Mouse (Mus musculus): ENCODE measurements around the gene Parn. TPM values are rescaled to one million over a fixed set of nuclear protein-coding genes. Genes with fewer than 3 reads are reported as not detected.
A peak's percentile ranks its signal among the peaks of the same experiment; 100 is the strongest.

The Parn gene
- polyA plus RNA-seq (2016; fragmentation: Nextera tagmentation; extraction: Ambion mirVana): 39.1 and 40.9 TPM in 2 replicates

DNA sequence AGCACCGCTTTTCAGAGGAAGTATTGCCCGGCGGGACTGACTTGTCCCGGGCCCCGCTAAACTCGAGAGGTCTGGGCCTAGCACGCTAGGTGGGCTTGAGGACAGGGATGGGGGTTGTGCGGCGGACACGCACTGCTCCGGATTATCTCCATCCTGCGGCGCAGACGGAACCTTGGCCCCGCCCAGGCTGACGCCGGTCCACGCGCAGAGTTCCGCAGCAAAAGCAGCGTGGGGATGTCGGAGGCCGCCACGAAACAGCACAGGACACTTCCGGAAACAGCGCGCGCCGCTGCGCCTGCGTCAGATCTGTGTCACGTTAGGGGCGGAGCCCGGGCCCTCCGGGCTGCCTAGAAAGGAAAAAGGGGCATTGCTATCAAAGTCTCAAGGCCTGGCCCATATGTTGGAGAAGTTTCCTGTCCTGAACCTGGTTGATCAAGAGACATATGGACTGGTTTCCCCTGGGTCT, at the start of gene Parn:
Gene Parn (minus strand): TSS at position 293 of the 466 bp plus-strand sequence.
- Histone ChIP-seq H3K4me1 (peaks cover 10% of the 10 kb centered on the region), H3K27me3 (no peaks in the 10 kb centered on the region), H3K9me3 (no peaks in the 10 kb centered on the region), H3K27ac (peak within 1 kb of the TSS; percentile 47), H3K4me3 (peak within 1 kb of the TSS; percentile 54), H3K36me3 (peaks cover 12% of the 10 kb centered on the region), H3K9ac (peak within 1 kb of the TSS; percentile 59), H3K4me2 (replicated peaks) (peak within 1 kb of the TSS; percentile 73)
- 1% methylated on average over 35 of the region's 35 CpGs for WGBS
- ATAC-seq (ENCODE audit: insufficient number of reproducible peaks, insufficient read depth, low FRiP score, low TSS enrichment): peak; percentile 86

DNA sequence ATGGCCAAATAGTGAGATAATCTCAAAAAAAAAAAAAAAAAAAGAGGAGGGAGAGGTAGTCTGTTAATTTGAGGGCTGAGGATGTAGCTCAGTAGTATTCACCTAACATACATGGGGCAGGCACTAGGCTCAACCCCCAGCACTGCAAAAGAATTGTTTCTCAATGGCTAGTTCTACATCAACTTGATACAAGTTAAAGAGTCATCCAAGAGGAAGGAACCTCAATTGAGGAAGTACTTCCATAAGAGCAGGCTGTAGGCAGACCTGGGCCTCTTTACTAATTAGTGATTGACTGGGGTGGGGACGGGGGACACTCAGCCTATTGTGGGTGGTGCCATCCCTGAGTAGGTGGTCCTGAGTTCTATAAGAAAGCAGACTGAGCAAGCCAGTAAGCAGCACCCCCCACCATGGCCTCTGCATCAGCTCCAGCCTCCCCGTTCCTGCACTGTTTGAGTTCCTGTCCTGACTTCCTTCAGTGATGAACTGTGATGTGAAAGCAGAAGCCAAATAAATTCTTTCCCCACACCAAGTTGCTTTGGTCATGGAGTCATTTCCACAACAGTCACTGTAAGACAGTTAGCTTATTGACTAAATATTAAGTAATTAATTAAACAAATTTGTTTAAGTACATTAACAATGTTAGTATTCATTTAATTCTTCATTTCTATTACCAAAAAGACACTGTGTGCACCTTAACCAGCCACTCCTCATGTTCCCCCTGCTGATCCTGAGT, 49.0 kb upstream of the Parn start:
- Histone ChIP-seq H3K4me2 (replicated peaks) (no peak overlapping the region), H3K4me1 (no peaks in the 10 kb centered on the region), H3K27ac (no peak overlapping the region), H3K4me3 (no peak overlapping the region), H3K27me3 (no peaks in the 10 kb centered on the region), H3K9me3 (no peaks in the 10 kb centered on the region), H3K9ac (no peak overlapping the region), H3K36me3 (no peaks in the 10 kb centered on the region)
- ATAC-seq (ENCODE audit: insufficient number of reproducible peaks, insufficient read depth, low FRiP score, low TSS enrichment): no peak
- 84% methylated on average over 2 of the region's 2 CpGs for WGBS

DNA sequence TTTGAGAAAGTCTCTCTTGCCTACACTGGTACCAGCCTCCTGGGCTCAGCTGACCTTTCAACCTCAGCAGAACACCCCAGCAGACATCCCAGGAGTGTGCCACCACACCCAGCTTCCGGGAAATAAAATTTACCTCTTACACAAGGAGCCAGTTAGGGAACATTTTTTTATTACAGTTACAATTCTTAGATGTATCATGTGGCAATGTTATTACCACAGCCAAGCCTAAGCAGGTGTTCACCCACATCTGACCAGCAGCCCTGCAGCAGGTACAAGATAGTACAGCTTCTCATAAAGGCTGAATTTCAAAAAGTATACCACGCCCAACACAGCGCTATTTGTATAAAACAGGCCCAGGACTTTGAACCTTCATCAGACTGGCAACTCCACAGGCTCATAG, 46.9 kb upstream of the Parn start:
- Histone ChIP-seq H3K36me3 (no peaks in the 10 kb centered on the region), H3K4me2 (replicated peaks) (no peak overlapping the region), H3K4me3 (no peak overlapping the region), H3K9me3 (no peaks in the 10 kb centered on the region), H3K4me1 (no peaks in the 10 kb centered on the region), H3K27ac (no peak overlapping the region), H3K9ac (no peak overlapping the region), H3K27me3 (no peaks in the 10 kb centered on the region)
- no peak for ATAC-seq (ENCODE audit: insufficient number of reproducible peaks, insufficient read depth, low FRiP score, low TSS enrichment)
- 90% methylated on average over 3 of the region's 3 CpGs for WGBS

DNA sequence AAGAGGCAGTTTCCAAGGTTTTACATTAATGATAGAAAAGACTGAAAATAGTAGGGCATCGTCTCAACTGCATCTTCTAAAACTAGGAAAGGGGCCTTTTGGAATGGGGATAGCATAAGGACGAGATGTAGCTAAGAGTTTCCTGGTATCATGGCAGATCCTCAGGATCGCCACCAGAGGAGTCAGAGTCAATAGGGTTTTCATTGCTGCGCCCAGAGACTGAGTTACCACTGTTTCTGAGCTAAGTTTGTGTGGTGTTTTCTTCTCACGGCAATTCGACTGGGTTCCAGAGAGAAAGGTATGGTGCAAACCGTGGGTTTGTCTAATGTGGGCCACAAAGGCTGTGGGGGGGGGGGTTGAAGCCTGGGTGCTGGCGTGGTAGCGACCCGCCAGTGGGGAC, 36.7 kb upstream of the Parn start:
- Histone ChIP-seq H3K9ac (no peak overlapping the region), H3K4me2 (replicated peaks) (no peak overlapping the region), H3K36me3 (peaks cover 32% of the 10 kb centered on the region), H3K27me3 (no peaks in the 10 kb centered on the region), H3K27ac (no peak overlapping the region), H3K4me3 (no peak overlapping the region), H3K4me1 (no peaks in the 10 kb centered on the region), H3K9me3 (no peaks in the 10 kb centered on the region)
- ATAC-seq (ENCODE audit: insufficient number of reproducible peaks, insufficient read depth, low FRiP score, low TSS enrichment): no peak
- WGBS: 91% methylated on average over 9 of the region's 10 CpGs

DNA sequence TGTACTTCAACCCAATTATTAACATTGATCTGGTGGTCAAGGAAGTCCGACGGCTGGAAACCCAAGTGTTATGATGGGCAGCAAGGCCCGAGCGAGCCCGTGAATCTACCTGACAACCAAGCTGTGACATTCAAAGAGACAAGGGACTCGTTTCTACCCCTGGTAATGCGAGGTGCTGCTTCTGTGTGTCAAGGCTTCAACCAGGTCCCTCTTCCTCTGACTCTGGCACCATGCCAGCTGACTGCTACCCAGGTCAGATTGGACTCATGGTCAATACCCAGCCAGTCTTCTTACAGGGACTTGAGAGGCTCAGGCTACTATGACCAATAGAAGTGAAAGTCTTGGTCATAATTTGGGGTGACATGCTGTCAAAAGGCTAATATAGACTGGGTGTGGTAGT, 34.2 kb upstream of the Parn start:
- no peak overlapping the region for H3K4me2 ChIP-seq (replicated peaks)
- no peaks in the 10 kb centered on the region for H3K27me3 ChIP-seq
- H3K9ac ChIP-seq: no peak overlapping the region
- H3K27ac ChIP-seq: no peak overlapping the region
- H3K36me3 ChIP-seq: peaks cover 55% of the 10 kb centered on the region
- no peaks in the 10 kb centered on the region for H3K4me1 ChIP-seq
- WGBS: 96% methylated on average over 7 of the region's 7 CpGs
- no peak for ATAC-seq (ENCODE audit: insufficient number of reproducible peaks, insufficient read depth, low FRiP score, low TSS enrichment)
- H3K9me3 ChIP-seq: no peaks in the 10 kb centered on the region
- no peak overlapping the region for H3K4me3 ChIP-seq

DNA sequence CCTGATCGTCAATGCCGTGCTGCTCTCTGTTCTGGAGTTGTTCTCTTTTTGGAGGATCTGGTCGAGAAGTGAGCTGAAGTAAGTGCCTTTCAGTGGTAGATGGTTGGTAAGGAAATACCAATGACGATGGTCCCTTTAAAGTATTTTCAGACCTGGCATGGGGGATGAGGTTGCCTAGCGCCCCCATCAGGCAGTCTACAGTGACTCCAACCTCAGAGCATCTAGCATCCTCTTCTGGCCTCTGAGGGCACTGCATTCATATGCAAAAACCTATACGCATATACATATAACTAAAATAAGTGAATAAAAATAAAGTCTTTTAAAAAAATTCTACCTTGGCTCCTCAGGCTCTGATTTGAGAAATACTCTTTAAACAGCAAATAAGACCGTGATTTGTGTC, 31.0 kb upstream of the Parn start:
- Histone ChIP-seq H3K9me3 (no peaks in the 10 kb centered on the region), H3K36me3 (peaks cover 66% of the 10 kb centered on the region), H3K4me3 (no peak overlapping the region), H3K27me3 (no peaks in the 10 kb centered on the region), H3K4me1 (no peaks in the 10 kb centered on the region), H3K27ac (no peak overlapping the region), H3K4me2 (replicated peaks) (no peak overlapping the region), H3K9ac (no peak overlapping the region)
- no peak for ATAC-seq (ENCODE audit: insufficient number of reproducible peaks, insufficient read depth, low FRiP score, low TSS enrichment)
- 87% methylated on average over 7 of the region's 7 CpGs for WGBS

DNA sequence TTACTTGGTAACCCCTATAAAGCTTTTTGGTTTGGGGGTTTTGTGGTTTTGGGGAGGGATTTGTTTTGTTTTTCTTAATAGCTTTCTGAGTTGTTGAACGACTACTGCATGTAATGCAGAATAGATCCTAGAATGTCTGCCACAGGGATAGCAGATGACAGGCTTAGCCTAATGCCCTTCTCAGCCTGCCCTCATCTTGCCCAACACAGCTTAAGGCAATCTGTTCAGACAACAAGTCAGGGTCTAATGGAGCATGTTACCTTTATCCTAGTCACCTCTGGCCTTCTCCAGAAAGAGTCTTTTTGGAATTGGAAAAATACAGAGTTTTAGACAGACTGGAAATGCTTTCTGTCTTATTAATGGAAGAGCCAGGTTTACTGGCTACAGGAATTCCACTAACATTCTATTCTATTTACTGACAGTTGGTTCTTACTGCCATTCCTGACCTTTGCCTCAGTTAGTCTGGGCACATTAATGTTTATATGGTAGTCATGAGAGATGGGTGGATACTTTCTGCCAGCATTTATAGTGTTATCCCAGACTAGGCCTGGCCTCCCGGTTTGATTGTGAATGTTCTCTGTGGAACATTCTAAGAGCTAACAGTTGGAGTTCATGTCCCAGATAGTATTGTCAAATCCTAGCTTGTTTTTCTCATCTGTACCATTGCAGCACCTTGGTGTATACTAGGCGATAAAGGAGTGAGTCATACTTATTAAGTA, 10.8 kb upstream of the Parn start:
- WGBS: 90% methylated on average over 3 of the region's 3 CpGs
- H3K9me3 ChIP-seq: no peaks in the 10 kb centered on the region
- no peak for ATAC-seq (ENCODE audit: insufficient number of reproducible peaks, insufficient read depth, low FRiP score, low TSS enrichment)

DNA sequence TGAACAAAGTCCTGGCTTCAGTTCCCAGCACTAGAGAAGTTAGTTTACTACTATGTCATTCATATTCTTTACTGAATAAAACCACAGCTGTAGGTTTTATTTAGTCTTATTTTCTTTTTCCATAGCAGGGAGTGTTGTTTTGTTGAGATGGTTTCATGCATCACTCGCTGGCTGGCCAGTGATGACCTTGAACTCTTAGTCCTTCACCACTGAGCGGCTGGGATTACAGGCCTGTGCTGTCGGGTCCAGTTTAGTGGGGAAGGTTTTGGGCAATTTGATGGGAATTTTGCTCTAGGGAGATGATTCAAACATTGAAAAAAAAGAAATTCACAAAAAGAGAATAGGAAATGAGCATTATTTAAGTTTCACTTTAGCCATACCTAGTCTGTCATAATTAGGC, 6.5 kb upstream of the Parn start:
- Histone ChIP-seq H3K4me3 (no peak overlapping the region), H3K27ac (no peak overlapping the region), H3K4me2 (replicated peaks) (no peak overlapping the region), H3K4me1 (peaks cover 10% of the 10 kb centered on the region), H3K9ac (no peak overlapping the region), H3K27me3 (no peaks in the 10 kb centered on the region), H3K36me3 (peaks cover 28% of the 10 kb centered on the region), H3K9me3 (no peaks in the 10 kb centered on the region)
- no peak for ATAC-seq (ENCODE audit: insufficient number of reproducible peaks, insufficient read depth, low FRiP score, low TSS enrichment)
- WGBS: 95% methylated on average over 3 of the region's 3 CpGs

More for the DNA sequence above, 10.8 kb upstream of the Parn start:
- Histone ChIP-seq H3K4me1 (no peaks in the 10 kb centered on the region), H3K27me3 (no peaks in the 10 kb centered on the region), H3K4me2 (replicated peaks) (no peak overlapping the region), H3K36me3 (peaks cover 31% of the 10 kb centered on the region), H3K9ac (no peak overlapping the region), H3K27ac (no peak overlapping the region), H3K4me3 (no peak overlapping the region)

DNA sequence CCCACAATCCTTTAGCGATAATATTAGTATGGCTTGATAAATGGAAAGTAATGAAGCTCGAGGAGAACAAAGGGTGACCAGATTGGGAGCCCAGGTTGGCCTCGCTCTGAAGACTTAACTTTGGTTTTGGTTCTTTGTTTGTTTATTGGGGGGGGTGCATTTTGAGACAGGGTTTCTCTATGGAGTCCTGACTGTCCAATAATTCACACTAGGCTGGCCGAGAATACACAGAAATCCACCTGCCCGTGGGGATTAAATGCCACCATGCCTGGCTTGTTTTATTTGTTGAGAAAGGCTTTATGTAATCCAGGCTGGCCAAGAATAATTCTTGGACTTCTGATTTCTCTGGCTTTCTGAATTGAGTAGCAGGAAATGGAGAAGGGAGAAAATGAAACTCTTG, 5.1 kb upstream of the Parn start:
- Histone ChIP-seq H3K4me1 (peaks cover 10% of the 10 kb centered on the region), H3K4me3 (peak overlapping the region; percentile 98; the same call in 1 of the 2 replicates), H3K27me3 (no peaks in the 10 kb centered on the region), H3K9ac (no peak overlapping the region), H3K27ac (no peak overlapping the region), H3K9me3 (no peaks in the 10 kb centered on the region), H3K36me3 (peaks cover 22% of the 10 kb centered on the region), H3K4me2 (replicated peaks) (peak overlapping the region; percentile 79)
- ATAC-seq (ENCODE audit: insufficient number of reproducible peaks, insufficient read depth, low FRiP score, low TSS enrichment): no peak
- WGBS: 80% methylated on average over 5 of the region's 5 CpGs

DNA sequence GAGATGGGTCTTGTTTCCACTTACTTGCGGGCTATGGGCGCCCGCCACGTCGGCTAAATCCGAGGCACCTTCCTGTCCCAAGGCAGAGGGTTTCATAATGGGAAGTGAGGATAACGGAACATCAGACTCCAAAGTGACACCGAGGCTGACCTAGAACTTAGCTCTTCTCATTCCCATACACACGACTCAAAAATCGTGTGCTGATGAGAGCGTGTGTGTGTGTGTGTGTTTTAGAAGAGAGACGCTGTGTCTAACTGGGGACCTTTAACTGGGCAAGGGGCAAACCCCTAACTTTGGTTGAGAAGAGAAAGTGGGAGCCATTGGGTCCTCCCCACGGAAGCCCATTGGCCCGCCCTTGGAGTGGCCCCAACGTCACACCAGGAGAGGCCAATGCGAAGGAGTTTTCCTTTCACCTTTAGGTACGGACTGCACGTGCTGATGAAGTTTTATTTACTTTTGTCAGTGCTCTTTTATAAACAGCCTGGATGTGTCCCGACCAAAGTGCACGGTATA, 4.5 kb upstream of the Parn start:
- peak overlapping the region; percentile 79 for H3K4me2 ChIP-seq (replicated peaks)
- peak overlapping the region; percentile 98 for H3K4me3 ChIP-seq
- peaks cover 17% of the 10 kb centered on the region for H3K36me3 ChIP-seq
- under 1% methylated on average over 20 of the region's 20 CpGs for WGBS
- peak overlapping the region; percentile 86 for H3K9ac ChIP-seq
- peak overlapping the region; percentile 84; the same call in 1 of the 2 replicates for H3K27ac ChIP-seq
- H3K4me1 ChIP-seq: peaks cover 10% of the 10 kb centered on the region
- no peaks in the 10 kb centered on the region for H3K9me3 ChIP-seq
- no peaks in the 10 kb centered on the region for H3K27me3 ChIP-seq
- ATAC-seq (ENCODE audit: insufficient number of reproducible peaks, insufficient read depth, low FRiP score, low TSS enrichment): no peak

DNA sequence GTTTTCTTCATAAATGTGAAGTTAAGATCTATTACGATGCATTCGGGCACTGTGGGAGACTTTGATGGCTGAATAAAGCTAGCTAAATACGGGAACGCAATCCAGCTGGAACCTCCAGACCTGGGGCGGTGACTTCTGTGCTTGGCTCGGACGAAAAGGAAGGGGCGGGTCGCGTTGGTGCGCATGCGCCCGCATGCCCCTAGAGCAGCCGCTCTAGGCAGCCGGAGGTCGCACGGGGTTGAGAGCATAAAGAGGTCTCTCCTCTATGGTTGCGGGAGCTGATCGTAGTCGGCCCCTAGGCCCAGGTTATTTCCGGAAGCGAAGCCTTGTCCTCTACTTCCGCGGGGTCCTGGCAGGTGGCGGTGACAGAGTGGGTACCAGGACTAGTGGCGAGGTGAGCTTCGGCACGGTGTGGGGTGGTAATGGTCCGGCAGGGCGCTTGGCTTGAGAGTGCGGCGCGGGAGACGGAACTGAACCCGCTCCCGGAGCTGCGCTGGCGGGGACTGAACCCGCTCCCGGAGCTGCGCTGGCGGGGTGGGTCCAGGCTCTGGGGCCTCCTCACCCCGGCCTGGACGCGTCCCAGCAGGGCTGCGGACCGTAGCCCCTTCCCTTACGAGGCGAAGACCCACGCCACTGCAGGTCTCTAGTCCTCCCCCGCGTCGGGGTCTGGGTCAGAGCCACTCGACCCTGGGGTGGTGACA, 3.9 kb upstream of the Parn start, which contains the start of the genes Bfar and 3110001I22Rik:
Gene Bfar (plus strand): TSS at position 174 of the 701 bp plus-strand sequence.
Gene 3110001I22Rik (plus strand): TSS at position 245 of the 701 bp plus-strand sequence.
- Histone ChIP-seq H3K27me3 (no peaks in the 10 kb centered on the region), H3K36me3 (peaks cover 11% of the 10 kb centered on the region), H3K4me3 (peak within 1 kb of the TSS; percentile 98), H3K4me2 (replicated peaks) (peak within 1 kb of the TSS; percentile 79), H3K27ac (peak within 1 kb of the TSS; percentile 84), H3K9me3 (no peaks in the 10 kb centered on the region), H3K4me1 (peaks cover 16% of the 10 kb centered on the region), H3K9ac (peak within 1 kb of the TSS; percentile 86)
- peak; percentile 93 for ATAC-seq (ENCODE audit: insufficient number of reproducible peaks, insufficient read depth, low FRiP score, low TSS enrichment)
- WGBS: under 1% methylated on average over 53 of the region's 54 CpGs
